Mouse (Mus musculus) lung, postnatal 0 days (tissue): ENCODE results near the gene Il23r.

ENCODE experiments used
- CTCF ChIP-seq: IDR thresholded peaks from 2 replicates; pipeline ENCODE4 v1.5.1; 2016; ENCODE audit warnings: antibody characterized with exemption, mild to moderate bottlenecking
- EP300 ChIP-seq: IDR thresholded peaks from 2 replicates; pipeline ENCODE4 v1.6.1; 2016; ENCODE audit warnings: antibody characterized with exemption, mild to moderate bottlenecking, control low read depth

GRCm38 (mm10) chr6:67459424-67459823 lies 32.2 kb downstream of the Il23r start:
- TF ChIP-seq CTCF (no peak), EP300 (no peak)
